Mouse (Mus musculus) small intestine, adult 2 months (tissue): ENCODE data around the gene C3.

Experiments used
- CTCF ChIP-seq: fragments of 200-500 bp; IDR thresholded peaks from 2 replicates; pipeline ENCODE4 v1.5.1; 2012; ENCODE audit warnings: low read depth, mild to moderate bottlenecking, control low read depth, inconsistent platforms, low read length, moderate library complexity, mixed read lengths; ENCODE audit not compliant: insufficient replicate concordance, insufficient read length; ENCODE audit errors: extremely low read depth
- POLR2A ChIP-seq: fragments of 200-500 bp; IDR thresholded peaks from 2 replicates; pipeline ENCODE4 v1.6.1; 2012; ENCODE audit warnings: low read depth, mild to moderate bottlenecking, control low read depth, inconsistent platforms, low read length, moderate library complexity

GRCm38 (mm10) chr17:57233038-57233437, 5.1 kb upstream of the C3 start:
- no peak for TF ChIP-seq CTCF
- no peak; the same call in 1 of the 2 replicates for TF ChIP-seq POLR2A
